32 mouse cellular contexts compared by ENCODE assay signal in genomic region chr14:22003631-22004030, GRCm38 (mm10). TPM values are rescaled to one million over a fixed set of nuclear protein-coding genes. Genes with fewer than 3 reads are reported as not detected.
"Had no signal": no experiment of that assay in that cellular context is flagged by ENCODE, and none has a peak within 500 bp of the region (broad histone marks: within the 10 kb centered on the region; RNA-seq: fewer than 3 reads in every experiment).

No protein-coding gene starts in this region.

- ATAC-seq: hindbrain, embryonic 16.5 days; hindbrain, postnatal 0 days; inflammation-experienced regulatory T-cells, adult 6 months had no signal

- H3K27me3 ChIP-seq: heart, embryonic 15.5 days; hindbrain, embryonic 15.5 days had no signal

- H3K4me3 ChIP-seq: heart, embryonic 10.5 days; heart, embryonic 12.5 days; heart, embryonic 13.5 days; heart, embryonic 15.5 days; hindbrain, embryonic 10.5 days; hindbrain, embryonic 12.5 days; hindbrain, embryonic 13.5 days; hindbrain, embryonic 15.5 days; kidney, embryonic 15.5 days; layer of hippocampus, adult 2 months; left cerebral cortex, adult 2 months had no signal

- H3K9ac ChIP-seq: heart, embryonic 12.5 days; heart, embryonic 13.5 days; heart, embryonic 15.5 days; hindbrain, embryonic 12.5 days; hindbrain, embryonic 13.5 days; hindbrain, embryonic 14.5 days; hindbrain, embryonic 15.5 days; kidney, embryonic 15.5 days had no signal

- H3K27ac ChIP-seq: heart, embryonic 10.5 days; heart, embryonic 13.5 days; heart, embryonic 15.5 days; hindbrain, embryonic 10.5 days; hindbrain, embryonic 12.5 days; hindbrain, embryonic 13.5 days; hindbrain, embryonic 14.5 days; hindbrain, embryonic 15.5 days; hindbrain, postnatal 0 days; kidney, embryonic 15.5 days; kidney, postnatal 0 days; layer of hippocampus, adult 2 months; left cerebral cortex, adult 2 months had no signal

- H3K9me3 ChIP-seq: heart, embryonic 10.5 days; heart, embryonic 12.5 days; heart, embryonic 13.5 days; heart, embryonic 15.5 days; hindbrain, embryonic 10.5 days; hindbrain, embryonic 12.5 days; hindbrain, embryonic 13.5 days; hindbrain, embryonic 15.5 days; kidney, embryonic 15.5 days had no signal

- H3K36me3 ChIP-seq: heart, embryonic 10.5 days; heart, embryonic 12.5 days; heart, embryonic 13.5 days; heart, embryonic 15.5 days; hindbrain, embryonic 10.5 days; hindbrain, embryonic 12.5 days; hindbrain, embryonic 13.5 days; hindbrain, embryonic 15.5 days; kidney, embryonic 15.5 days had no signal

- H3K4me1 ChIP-seq: heart, embryonic 10.5 days; heart, embryonic 12.5 days; heart, embryonic 13.5 days; heart, embryonic 15.5 days; hindbrain, embryonic 15.5 days; kidney, embryonic 15.5 days had no signal

- H3K4me2 ChIP-seq: heart, embryonic 11.5 days; heart, embryonic 12.5 days; heart, embryonic 13.5 days; heart, embryonic 15.5 days; hindbrain, embryonic 12.5 days; hindbrain, embryonic 13.5 days; hindbrain, embryonic 14.5 days; hindbrain, embryonic 15.5 days; kidney, embryonic 15.5 days had no signal

- DNase-seq: heart, postnatal 10 days; heart, postnatal 14 days; heart, postnatal 36 days; heart, postnatal 4 days; kidney, adult 11 months; kidney, adult 18-20 months; kidney, adult 2 months; kidney, adult 8-10 months; kidney, adult 9 months; kidney, postnatal 10 days; kidney, postnatal 14 days; kidney, postnatal 25 days; kidney, postnatal 36 days; layer of hippocampus, adult 9-11 months; layer of hippocampus, postnatal 36 days had no signal

RNA-seq across cellular contexts. Expression of gene Zfp503, which starts 14.2 kb away (rescaled TPM):
- polyA plus RNA-seq: inflammation-experienced regulatory T-cells, adult 6 months had no signal

RNA-seq across cellular contexts. Expression of gene Lrmda, which starts 15.9 kb away (rescaled TPM):
- polyA plus RNA-seq: inflammation-experienced regulatory T-cells, adult 6 months had no signal
